Mouse (Mus musculus) embryonic facial prominence, embryonic 10.5 days (tissue): Measurements from ENCODE around the gene Polq. TPM values are rescaled to one million over a fixed set of nuclear protein-coding genes. Genes with fewer than 3 reads are reported as not detected.
"Not testable (repeated sequence)": the region's sequence is repeated elsewhere in the genome, so short reads cannot be mapped to it uniquely, and the experiment has no call there.

ENCODE experiments used
- DNase-seq: peaks from one replicate; pipeline ENCODE4 v3.0.0-alpha.2; 2017; ENCODE audit warnings: low spot score
- H3K27ac ChIP-seq: fragments of 300-500 bp; sonication (generic); replicated peaks from 2 replicates; pipeline ENCODE4 v1.5.1; 2016; ENCODE audit warnings: mild to moderate bottlenecking
- H3K27me3 ChIP-seq: fragments of 300-500 bp; sonication (generic); replicated peaks from 2 replicates; pipeline ENCODE4 v1.6.1; 2016; ENCODE audit warnings: low read depth, mild to moderate bottlenecking; ENCODE audit not compliant: poor library complexity, severe bottlenecking
- H3K36me3 ChIP-seq: fragments of 300-500 bp; sonication (generic); replicated peaks from 2 replicates; pipeline ENCODE4 v1.6.1; 2016; ENCODE audit warnings: mild to moderate bottlenecking, moderate library complexity
- H3K4me1 ChIP-seq: fragments of 300-500 bp; sonication (generic); 2 replicates; pipeline ENCODE4 v1.6.1; 2016
- H3K4me3 ChIP-seq: fragments of 300-500 bp; sonication (generic); 2 replicates; pipeline ENCODE4 v1.5.1; 2016; ENCODE audit warnings: mild to moderate bottlenecking, moderate library complexity
- H3K9me3 ChIP-seq: fragments of 300-500 bp; sonication (generic); 2 replicates; pipeline ENCODE4 v1.6.1; 2016; ENCODE audit warnings: mild to moderate bottlenecking
- WGBS: fragments of 180-500 bp; shearing (Covaris S2); methylation state at CpG from one replicate; pipeline ENCODE4 v1.1.7; 2016; 5-methylcytosine and 5-hydroxymethylcytosine counted together
- polyA plus RNA-seq: library from polyadenylated mRNA; unstranded; fragments of >200 nt; fragmentation: Nextera tagmentation; extraction: Ambion mirVana; gene quantifications from 2 replicates; pipeline ENCODE4 v1.2.1, GENCODE M21; 2016

Polq gene
- polyA plus RNA-seq, 1 experiment from 2014 or later: 11.9 TPM

DNA sequence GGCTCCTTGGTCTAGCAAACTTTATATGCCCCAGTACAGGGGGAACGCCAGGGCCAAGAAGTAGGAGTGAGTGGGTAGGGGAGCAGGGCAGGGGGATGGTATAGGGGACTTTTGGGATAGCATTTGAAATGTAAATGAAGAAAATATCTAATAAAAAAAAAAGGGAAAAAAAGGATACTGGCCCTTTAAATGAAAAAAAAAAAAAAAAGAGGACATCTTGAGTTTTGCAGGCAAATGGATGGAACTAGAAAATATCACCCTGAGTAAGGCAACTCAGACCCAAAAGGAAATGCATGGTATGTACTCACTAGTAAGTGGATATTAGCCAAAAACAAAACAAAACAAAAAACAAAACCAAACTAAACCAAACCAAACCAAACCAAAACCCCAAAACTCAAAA, 113.6 kb downstream of the Polq start:
- H3K27ac ChIP-seq, H3K4me1 ChIP-seq, H3K9me3 ChIP-seq, H3K36me3 ChIP-seq, DNase-seq, H3K4me3 ChIP-seq, H3K27me3 ChIP-seq: not testable (repeated sequence)
- WGBS: 93% methylated on average over 1 of the region's 1 CpGs

Other genes with a start within 250 kb of the Polq start
- gene Slc15a2, start 226.8 kb upstream of the Polq start, polyA plus RNA-seq: 2.0 and 3.0 TPM in 2 replicates
- 69.2 and 74.6 TPM in 2 replicates for gene Iqcb1, start 183.4 kb upstream of the Polq start, polyA plus RNA-seq
- 1.4 and 2.1 TPM in 2 replicates for gene Eaf2, start 136.8 kb upstream of the Polq start, polyA plus RNA-seq
- gene Golgb1, start 136.6 kb upstream of the Polq start, polyA plus RNA-seq: 76.0 and 80.5 TPM in 2 replicates
- 1.5 and 3.0 TPM in 2 replicates for gene Hcls1, start 76.8 kb upstream of the Polq start, polyA plus RNA-seq
- 0.15 and 0.46 TPM in 2 replicates for gene Fbxo40, start 21.3 kb upstream of the Polq start, polyA plus RNA-seq